Mouse (Mus musculus): ENCODE data around the gene Glycam1. TPM values are rescaled to one million over a fixed set of nuclear protein-coding genes. Genes with fewer than 3 reads are reported as not detected.
"Not testable (repeated sequence)": the region's sequence is repeated elsewhere in the genome, so short reads cannot be mapped to it uniquely, and the experiment has no call there.

Gene Glycam1
- polyA plus RNA-seq (2012; rRNA removed), result not detected in 2 replicates

DNA sequence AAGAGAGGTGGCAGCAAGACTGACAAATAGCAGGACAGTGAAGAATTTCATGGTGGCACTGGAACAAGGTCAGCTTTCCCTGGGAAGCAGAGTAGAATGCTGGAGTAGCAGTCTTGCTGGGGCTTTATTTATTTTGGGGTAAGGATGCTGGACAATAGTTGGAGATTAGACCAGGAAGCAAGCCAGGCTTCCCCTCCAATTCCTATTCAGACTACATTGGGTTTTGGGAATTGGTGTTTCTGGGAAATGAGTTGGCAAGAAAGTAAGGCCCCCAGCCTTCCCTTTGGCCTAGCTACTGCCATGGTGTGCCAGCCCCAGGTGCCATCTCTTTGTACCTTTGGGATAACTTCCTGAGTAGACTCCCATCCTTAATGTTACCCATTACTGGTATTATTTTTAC is at the start of gene Glycam1:
Gene Glycam1 (minus strand): TSS at position 101 of the 400 bp plus-strand sequence.
- DNase-seq (ENCODE audit: low spot score), result no peak

DNA sequence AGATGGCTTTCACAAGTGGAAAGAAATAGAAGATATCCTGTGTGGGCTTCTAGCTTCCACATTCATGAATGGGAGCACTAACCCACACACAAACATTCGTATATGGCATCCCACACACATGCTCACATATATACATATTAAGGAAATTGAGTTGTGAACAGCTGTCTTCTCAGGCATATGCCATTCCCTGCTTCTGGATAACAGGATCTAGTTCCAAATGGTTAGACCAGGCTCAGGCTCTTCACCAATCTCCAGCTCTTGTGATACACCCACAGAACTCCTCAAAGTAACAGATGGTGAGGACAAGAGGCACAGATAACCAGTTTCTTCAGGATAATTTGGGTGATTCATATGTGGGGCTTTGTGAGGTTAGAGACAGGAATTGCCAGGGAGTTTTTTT is 39.6 kb upstream of the Glycam1 start:
- DNase-seq (ENCODE audit: low spot score), result no peak

DNA sequence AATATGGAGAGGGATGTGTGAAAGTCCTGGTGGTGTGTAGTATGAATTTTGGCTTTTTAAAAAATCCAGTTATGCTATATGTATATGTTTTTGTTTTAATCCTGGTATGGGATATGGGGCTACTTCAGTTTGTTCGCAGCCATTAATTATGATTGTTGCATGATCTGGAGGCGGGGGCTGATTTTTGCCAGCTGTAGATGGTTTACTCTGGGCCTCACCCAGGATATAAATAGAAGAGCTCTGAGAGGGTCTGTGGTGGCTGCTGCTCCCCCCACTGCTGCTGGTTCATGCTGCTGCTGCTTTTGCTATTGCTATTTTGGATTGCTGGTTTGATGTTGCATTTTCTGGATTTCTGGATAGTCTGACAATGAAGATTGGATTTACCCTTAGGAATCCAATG is 25.9 kb upstream of the Glycam1 start:
- DNase-seq (ENCODE audit: low spot score), result no peak

DNA sequence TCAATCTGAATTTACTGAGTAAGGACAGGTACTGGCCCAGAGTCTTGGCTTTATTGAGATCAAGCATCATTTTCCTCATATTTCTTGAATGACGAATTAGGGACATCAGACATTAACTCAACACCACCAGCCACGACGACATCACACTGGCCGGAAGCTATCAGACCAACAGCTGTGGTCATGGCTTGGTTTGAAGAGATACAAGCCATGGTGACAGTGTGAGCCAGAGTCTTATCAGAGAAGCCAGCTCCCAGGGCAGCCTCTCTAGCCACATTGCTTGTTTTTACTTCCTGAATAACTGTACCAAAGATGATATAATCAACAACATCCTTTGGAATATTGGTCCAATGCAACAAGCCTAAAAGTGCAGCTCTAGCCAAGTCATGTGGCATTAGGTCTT is 22.9 kb upstream of the Glycam1 start:
- DNase-seq (ENCODE audit: low spot score), result not testable (repeated sequence)

DNA sequence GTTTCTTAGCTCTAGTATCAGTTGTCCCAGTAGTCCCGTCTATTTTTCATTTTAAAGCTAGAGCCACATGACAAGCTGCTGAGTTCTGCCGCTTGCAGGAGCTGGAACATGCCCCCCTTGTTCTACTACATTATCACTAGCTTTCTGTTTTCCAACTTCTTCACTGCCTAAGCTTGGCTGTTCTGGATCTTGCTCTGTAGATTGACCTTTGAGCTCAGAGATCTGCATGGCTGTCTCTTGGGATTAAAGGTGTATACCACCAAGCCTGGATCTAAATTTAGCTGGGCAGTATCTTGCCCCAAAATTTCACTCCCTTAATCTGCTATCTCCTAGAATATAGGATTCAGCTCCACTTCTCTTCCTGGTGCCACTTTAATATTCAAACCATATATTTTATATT is 21.0 kb upstream of the Glycam1 start:
- no peak for DNase-seq (ENCODE audit: low spot score)

DNA sequence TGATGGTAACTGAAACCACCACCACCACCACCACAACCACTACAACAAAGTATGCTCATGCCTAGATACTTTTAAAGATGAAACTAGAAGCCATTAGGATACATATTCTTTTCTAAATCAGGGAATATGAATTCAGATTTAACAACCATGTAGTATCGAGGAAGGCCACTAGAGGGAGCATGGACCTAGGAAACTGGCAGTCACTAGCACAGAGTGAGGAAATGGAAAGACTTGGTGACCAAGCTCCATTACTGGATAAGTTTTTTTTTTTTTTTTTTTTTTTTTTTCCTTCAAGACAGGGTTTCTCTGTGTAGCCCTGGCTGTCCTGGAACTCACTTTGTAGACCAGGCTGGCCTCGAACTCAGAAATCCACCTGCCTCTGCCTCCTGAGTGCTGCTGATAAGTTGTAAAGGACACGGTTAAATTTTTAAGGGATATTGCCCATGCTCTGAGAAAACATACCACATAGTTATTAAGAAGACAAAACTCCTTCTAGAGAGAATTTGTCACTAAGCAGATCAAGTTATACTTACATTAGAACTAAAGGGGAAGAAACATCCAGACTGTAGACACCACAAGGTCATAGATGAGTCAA is 12.7 kb downstream of the Glycam1 start:
- no peak for DNase-seq (ENCODE audit: low spot score)

DNA sequence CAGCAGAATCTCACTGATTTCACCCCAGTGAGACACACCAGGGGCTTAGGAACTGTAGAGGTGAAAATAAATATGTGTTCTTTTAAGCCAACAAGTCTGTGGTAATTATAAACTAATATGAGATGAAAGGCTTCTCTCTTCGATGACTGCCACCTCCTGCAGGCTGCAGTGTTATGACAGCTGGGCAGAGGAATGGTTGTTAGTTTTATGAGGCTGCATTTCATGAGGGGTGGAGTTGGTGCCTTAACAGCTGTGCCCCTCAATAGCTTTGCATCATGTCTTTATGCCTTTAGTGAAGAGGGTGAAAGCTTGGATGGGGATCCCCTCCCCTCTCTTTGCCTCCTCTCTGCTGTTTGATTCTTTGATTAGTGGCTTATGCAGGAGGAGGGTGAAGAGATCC is 13.8 kb downstream of the Glycam1 start:
- DNase-seq (ENCODE audit: low spot score), result no peak

DNA sequence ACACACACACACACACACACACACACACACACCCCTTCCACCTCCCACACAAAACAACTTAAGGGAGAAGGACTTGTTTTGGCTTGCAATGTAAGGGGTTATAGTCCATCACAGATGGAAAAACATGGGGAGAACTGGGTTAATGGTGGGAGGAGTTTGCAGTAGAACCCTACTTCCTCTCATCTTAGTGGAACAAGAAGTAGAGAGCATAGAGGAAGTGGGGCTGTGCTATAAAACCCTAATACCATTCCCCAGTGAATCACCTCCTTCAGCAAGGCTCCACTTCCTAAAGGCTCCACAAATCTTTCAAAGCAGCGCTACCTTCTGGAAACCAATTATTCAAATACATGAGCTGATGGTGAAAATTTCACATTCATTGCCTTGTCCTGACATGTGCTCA is 15.4 kb downstream of the Glycam1 start:
- DNase-seq (ENCODE audit: low spot score), result no peak

DNA sequence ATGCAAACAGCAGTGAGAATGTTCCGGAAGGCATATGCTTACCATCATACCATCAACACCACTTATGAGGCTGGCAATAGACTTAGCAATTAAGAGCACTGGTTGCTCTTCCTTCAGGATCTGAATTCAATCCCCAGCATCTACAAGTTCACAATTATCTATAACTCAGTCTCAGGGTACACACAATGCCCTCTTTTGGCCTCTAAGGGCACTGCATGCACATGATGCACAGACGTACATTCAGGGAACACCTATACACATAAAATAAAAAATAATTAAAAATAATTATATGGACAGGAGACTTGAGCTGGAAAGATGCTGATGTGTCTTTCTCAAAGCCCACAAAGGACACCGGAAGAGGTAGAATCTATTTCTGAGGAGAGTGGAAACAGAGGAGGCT is 16.9 kb downstream of the Glycam1 start:
- DNase-seq (ENCODE audit: low spot score), result no peak

DNA sequence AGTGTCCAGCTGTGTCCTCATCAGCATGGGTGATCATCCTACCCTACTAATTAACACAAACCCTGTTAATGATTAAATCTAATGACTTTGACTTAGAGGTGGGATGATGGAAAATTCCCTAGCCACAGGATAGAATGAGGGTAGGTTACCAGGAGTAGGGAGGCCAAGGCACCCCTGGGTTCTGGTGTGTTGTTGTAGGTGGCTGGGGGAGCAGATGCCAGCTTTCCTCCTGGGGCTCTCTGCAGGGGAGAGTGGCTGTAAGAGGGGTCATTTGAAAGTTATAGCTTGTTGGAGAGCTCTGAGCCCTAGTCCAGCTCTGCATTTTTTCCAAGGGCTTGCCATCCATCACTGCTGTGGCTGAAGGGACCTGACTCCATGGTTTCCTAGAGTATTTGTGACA is 22.4 kb downstream of the Glycam1 start:
- DNase-seq (ENCODE audit: low spot score), result no peak

DNA sequence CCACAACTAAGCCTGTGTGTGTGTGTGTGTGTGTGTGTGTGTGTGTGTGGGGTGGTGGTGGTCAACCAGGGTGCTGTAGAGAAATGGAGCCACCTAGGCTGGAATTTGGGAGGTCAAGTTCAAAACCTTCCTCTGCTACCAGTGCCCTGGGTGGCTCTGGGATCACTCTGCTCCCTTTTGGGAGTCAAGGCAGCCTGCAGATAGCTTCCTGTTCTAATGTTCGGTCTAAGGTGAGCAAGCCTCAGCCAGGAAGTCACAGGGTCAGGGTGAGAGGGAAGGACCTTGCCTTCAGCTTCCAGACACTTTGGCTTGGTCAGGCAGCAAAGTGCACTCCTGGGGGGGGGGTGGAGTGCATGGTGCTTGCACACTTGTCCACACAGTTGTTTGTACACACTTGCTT is 24.2 kb downstream of the Glycam1 start:
- no peak for DNase-seq (ENCODE audit: low spot score)

DNA sequence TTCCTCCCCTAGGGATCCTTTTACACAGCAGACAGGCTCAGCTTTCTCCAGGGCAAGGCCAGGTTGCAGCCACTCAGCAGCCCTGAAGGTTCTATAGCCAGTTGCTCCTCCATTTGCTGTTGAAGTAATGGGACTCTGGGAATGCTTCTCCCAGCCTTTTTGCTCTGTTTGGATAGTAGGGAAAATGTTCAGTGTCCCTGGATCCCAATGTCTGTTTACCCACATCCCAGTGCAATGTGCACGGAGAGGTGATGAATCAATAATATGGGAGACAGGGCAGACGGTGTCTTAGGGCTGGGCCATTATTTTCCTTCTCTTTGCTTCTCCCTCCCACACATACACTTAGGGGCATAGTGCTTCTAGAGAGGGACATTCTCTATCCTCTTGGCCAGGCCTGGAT is 25.6 kb downstream of the Glycam1 start:
- no peak for DNase-seq (ENCODE audit: low spot score)

DNA sequence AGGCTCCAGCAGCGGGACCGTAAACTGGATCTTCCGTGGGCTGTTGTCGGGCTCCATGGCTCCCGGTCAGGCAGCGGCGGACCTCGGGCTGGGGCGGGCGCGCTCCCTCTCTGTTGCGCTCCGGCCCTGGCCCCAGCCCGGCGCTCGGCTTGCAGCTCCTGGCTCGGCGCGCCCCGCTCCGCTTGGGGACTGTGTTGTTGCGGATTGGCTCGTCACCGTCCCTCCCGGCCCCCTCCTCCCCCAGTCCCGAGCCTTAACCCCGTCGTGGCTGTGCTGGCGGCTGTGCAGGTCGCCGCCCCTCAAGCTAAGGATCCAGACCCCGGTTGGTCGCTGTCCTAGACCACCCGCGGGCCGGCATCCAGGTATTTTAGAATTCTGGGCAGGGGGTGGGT is 27.1 kb downstream of the Glycam1 start, which contains the start of gene Ppp1r1a:
Gene Ppp1r1a (minus strand): TSS at position 182 of the 392 bp plus-strand sequence.
- peak; percentile 44 for DNase-seq (ENCODE audit: low spot score)

DNA sequence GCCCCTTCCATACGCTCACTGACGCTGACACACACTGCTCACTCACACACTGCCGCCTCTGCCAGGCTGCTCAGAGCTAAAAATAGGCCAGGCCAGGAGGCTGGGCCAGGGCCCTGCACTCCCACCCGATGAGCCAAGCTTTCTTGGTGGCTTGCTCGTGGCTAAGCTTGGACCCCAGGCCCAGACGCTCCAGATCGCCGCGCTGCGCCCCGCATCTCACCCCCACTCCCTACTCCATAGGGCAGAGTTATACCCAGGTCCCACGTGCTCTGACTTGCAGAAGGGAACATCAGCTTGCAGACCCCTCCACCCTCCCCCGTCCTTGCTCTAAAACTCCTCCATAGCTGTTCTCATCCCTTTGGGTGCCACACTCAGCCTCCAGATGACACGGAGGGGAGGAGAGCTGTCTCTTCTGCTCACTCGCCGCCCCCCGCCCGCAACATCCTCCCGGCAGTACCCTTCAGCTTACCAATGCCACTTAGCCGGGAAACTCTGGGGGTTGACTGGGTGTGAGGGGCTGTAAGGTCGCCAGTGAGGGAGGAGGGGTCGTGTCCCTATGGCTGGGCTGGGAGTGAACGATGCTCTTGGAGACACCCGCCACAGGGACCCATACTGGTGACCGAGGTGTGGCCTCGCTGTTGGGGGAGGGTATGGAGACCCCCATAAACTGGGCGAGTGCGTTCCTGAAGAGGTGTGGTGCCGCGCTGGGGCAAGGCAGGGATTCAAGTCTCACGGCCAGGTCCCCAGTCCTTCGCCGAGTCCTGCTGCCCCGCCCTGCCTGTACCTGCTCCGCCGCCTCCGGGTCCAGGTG is 27.7 kb downstream of the Glycam1 start:
- no peak for DNase-seq (ENCODE audit: low spot score)

DNA sequence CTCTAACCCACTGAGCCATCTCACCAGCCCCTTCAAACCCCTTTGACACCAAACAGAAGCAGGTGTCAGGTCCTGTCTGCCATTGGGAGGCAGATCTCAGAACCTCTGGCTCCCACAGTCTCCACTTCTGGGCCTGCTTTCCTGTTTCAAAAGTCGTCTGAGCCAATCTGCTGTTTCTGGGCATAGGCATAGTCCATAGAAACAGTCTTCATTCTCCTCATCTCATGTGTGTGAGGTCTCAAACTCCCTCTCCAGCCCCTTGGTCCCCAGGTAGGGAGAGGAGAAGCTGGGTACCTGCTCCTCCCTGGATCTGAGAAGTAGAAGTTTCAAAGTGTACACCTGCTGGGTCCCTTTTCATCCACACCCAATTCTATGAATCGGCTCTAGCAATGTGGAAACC is 28.4 kb downstream of the Glycam1 start:
- DNase-seq (ENCODE audit: low spot score), result no peak

DNA sequence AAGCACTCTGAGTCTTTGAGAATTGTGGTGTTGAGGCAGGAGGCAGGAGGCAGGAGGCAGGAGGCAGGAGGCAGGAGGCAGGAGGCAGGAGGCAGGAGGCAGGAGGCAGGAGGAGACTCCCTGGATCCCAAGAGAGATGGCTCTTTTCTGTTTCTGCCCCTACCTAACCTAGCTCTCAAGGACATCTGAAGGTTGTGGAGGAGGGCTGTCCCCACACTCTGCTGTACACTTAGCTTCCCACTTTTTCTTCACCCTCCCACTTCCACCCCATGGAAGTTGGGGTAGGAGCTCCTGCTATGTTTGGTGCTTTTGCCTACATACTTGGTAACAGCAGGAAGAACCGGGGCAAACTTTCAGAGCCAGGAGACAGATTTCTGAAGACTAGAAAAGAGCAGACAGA is 29.1 kb downstream of the Glycam1 start:
- DNase-seq (ENCODE audit: low spot score), result no peak

DNA sequence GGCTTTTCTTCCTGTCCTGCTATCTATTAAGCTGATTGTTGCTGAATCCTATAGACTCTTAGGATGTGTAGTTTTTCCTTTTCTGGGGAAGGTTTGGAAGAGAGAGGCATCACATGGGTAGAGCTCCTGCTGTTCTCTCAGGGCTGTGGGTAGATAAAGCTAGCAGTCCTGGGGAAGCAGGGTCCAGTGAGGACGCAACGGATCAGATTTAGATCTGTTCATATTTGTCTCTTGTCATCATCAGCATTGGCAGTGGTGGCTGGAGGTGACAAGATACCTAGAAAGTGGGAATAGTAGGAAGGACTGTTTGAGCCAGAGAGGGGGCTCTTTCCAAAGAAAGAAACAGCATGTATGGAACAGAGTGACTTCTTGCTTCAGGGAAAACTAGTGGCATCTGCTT is 29.9 kb downstream of the Glycam1 start:
- DNase-seq (ENCODE audit: low spot score), result no peak

DNA sequence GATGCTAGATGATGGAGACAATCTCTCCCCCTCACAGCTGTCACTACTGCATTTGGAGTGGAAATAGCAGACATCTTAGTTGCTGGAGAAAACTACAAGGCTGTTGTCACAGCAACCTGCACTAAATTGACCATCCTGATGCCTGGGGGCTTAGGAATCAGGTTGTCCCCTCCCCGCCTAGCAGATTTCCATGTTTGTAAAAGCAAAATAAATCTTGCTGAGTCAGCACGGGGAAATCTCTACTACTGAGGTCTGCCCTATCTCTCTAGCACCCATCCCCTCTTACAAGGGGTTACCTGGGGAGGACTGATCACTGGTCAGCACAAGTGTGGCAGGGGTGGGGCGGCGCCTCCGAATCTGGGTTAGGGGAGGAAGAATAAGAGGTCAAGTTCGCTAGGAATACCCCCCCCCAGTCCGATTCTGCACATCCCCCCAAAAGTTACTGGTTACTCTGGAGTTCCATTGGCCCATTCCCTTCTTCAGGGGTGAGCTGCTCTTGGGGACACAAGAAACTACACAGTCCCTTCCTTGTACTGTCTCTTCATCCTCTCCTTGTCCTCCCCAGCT is 30.7 kb downstream of the Glycam1 start:
- no peak for DNase-seq (ENCODE audit: low spot score)

DNA sequence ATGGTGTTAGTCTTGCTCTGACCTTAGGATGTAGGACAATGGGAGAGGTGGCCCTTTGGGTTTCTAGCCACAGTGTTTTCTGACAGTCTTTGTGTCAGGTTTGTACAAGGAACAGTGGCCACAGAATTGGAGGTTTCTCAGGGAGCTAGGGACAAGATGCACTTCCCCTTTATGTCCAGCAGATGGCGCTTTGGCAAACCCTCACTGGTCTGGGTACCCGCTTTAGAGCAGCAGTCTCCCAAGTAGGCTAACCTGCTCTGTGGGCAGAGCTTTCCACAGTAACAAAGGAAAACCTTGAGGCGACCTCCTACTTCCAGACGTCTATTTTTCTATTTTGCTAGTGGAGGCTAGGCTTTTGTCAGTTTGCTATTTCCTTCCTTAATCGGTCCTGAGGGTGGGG is 34.5 kb downstream of the Glycam1 start:
- no peak for DNase-seq (ENCODE audit: low spot score)

DNA sequence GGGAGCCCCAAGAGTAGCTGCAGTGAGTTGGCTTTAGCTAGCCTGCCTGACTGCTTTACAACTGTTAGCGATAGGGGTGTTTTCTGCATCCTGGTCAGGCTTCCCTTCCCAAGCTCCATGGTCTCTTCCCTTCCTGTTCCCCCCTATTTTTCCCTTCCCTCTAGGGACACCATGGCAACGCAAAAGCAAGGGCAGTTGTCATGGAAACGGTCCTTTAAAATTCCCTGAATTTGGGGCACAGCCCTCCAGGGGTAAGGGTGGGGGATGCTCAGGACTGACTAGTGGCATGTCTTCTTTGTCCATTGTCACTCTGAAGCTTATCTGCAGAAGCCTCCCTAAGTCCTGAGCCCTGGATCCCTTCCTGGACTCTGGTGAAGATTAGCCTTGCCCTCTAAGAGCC is 41.7 kb downstream of the Glycam1 start:
- DNase-seq (ENCODE audit: low spot score), result no peak

DNA sequence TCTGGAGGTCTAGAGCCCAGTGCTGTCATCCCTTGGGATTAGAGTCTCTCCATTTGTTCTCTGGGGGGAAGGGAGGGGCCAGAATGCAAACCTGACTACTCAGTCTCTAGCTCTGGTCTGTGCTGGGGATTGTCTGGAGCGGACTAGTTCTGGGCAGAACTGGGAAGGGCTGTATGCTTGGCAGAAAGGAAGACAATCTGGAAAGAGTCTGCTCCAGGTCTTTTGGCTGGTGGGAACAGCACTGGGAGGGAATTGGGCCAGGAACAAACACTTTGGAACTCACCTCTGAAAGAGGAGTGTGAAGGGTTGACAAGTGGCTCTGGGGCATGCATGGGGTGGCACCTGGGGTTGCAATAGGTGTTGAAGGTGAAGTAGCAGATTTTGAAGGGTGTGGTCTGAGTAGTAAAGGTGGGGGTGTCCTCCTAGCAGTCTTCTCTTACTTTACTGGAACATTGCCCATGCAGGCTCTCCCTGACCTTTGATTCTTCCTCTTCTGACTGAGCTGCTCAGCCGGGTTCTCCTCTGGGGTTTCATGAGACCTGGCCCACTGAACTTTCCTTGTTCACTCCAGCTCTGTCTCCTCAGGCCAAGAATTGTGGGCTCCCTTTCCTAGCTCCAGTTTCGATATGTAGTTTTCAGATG is 42.3 kb downstream of the Glycam1 start:
- DNase-seq (ENCODE audit: low spot score), result no peak

Measured in urinary bladder, adult 2 months (tissue).